Mouse (Mus musculus): Measurements from ENCODE around the gene Pccb. TPM values are rescaled to one million over a fixed set of nuclear protein-coding genes. Genes with fewer than 3 reads are reported as not detected.

Gene Pccb
- total RNA-seq, 1 experiment from 2014 or later: 13.6 TPM

DNA sequence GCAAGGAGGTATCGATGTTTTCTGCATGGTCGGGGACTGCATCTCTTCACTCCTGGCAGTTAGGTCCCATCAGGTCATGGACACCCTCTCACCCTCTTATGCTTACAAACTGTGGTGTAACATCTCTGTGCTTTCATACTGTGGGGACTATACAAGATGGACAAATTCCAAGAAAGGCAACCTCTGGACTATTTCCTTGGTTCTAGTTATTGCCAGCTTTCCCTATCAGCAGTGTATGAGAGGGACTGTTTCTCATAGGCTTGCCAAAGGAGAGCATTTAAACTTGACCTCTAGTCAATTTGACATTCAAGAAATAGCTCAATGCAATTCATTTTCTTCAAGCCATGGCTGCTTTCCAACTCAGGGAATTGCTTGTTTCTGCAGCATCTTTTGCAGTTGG, 43.4 kb downstream of the Pccb start:
- no peak for ATAC-seq (replicated peaks; ENCODE audit: low read depth, poor library complexity, severe bottlenecking)

- no peak for ATAC-seq (replicated peaks; ENCODE audit: low read depth, poor library complexity, severe bottlenecking)
These were observed 44.1 kb downstream of the Pccb start for GRCm38 (mm10) chr9:100990609-100991008.

- no peak for ATAC-seq (replicated peaks; ENCODE audit: low read depth, poor library complexity, severe bottlenecking)
These were observed 46.8 kb downstream of the Pccb start for GRCm38 (mm10) chr9:100987850-100988249.

- ATAC-seq (replicated peaks; ENCODE audit: low read depth, poor library complexity, severe bottlenecking): no peak
These were observed 47.7 kb downstream of the Pccb start for GRCm38 (mm10) chr9:100987006-100987405.

DNA sequence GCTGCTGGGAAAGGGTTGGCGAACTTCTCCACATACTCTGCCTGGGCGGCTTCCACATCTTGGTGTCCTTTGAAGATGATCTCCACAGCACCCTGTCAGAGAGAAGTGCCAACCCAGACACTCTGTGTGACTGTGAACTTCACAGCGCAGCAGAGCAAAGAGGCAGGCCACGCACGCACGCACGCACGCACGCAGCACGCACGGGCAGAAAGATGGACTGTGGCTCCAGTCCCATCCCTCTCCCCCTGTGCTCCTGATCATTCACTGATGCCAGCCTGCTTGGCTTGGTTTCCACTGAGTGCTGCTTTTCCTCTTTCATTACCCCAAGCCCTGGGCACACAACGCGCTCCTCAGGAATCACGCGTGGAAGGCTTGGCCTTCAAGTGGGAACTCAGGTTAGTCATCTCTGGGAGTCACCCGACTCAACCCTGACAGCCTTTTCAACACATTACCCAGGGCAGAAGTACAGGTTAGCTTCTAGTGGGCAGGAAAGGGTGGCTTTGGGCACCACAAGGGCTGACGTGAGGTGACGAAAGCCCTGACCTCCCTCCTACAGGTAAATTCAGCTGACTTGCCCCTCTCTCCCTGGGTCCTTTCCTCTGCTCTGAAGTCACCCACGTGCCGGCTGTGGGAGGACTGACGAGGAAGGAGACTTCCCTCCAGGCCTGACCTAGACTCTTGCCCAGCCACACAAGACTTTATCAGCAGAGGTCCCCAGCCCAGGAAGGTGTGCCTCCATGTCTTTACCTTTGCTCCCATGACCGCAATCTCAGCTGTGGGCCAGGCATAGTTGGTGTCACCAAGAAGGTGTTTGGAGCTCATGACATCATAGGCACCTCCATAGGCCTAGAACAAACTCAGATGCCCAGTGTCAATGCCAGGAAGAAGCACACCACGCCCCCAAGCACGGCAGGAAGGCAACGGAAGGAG, 50.1 kb downstream of the Pccb start:
- ATAC-seq (replicated peaks; ENCODE audit: low read depth, poor library complexity, severe bottlenecking): no peak

GRCm38 (mm10) chr9:100982786-100983185, 51.9 kb downstream of the Pccb start:
- no peak for ATAC-seq (replicated peaks; ENCODE audit: low read depth, poor library complexity, severe bottlenecking)

- ATAC-seq (replicated peaks; ENCODE audit: low read depth, poor library complexity, severe bottlenecking): no peak
These were observed 55.4 kb downstream of the Pccb start for GRCm38 (mm10) chr9:100979260-100979659.

GRCm38 (mm10) chr9:100978666-100979065, 56.0 kb downstream of the Pccb start:
- ATAC-seq (replicated peaks; ENCODE audit: low read depth, poor library complexity, severe bottlenecking): no peak

- no peak for ATAC-seq (replicated peaks; ENCODE audit: low read depth, poor library complexity, severe bottlenecking)
These were observed 65.2 kb downstream of the Pccb start for GRCm38 (mm10) chr9:100969461-100969860.

DNA sequence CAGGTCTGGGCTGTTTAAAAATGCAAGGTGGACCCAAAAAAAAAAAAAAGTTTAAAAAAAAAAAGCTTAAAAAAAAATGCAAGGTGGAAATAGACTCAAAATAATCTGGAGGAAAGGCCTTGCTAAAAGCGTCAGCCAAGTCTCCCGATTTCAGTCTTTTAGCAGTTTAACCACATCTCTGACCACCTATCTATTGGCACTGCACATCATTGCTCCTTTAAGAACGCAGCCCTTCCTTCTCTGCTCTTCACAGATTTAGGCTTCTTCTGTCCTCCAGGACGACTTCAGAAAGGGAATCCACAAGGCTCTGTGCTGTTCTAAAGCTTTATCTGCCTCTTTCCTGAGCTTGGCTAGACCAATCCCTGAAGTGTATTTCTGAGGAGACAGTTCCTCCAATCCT, 70.6 kb downstream of the Pccb start:
- no peak for ATAC-seq (replicated peaks; ENCODE audit: low read depth, poor library complexity, severe bottlenecking)

GRCm38 (mm10) chr9:100963428-100963912, 71.2 kb downstream of the Pccb start:
- no peak for ATAC-seq (replicated peaks; ENCODE audit: low read depth, poor library complexity, severe bottlenecking)

GRCm38 (mm10) chr9:100962903-100963427, 71.7 kb downstream of the Pccb start:
- no peak for ATAC-seq (replicated peaks; ENCODE audit: low read depth, poor library complexity, severe bottlenecking)

GRCm38 (mm10) chr9:100951481-100951880, 83.2 kb downstream of the Pccb start:
- ATAC-seq (replicated peaks; ENCODE audit: low read depth, poor library complexity, severe bottlenecking): peak; percentile 54; the same call in 1 of the 2 replicates

GRCm38 (mm10) chr9:100944677-100945365, 89.9 kb downstream of the Pccb start:
- no peak for ATAC-seq (replicated peaks; ENCODE audit: low read depth, poor library complexity, severe bottlenecking)

DNA sequence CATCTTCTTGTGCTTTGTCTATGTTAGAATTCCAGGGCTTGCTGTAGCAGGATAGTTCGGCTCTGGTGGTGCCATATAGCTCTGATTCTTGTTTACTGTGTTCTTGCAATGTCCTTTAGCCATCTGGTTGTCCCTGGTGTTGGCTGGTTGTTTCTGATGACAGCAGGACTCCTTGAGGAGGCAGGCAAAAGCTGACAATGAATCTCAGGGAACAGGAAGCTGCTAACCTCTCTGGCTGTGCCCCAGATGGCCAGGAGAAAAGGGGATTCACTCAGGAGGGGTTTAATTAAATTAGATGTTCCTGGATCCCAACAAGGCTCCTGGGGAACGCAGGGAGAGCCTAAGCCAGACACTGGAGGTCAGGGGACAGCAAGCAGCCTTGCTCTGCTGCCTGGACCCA, 92.7 kb downstream of the Pccb start:
- ATAC-seq (replicated peaks; ENCODE audit: low read depth, poor library complexity, severe bottlenecking): no peak

Other genes with a start within 250 kb of the Pccb start
- gene Msl2, start 39.2 kb upstream of the Pccb start, total RNA-seq (2017): 55.4 and 75.5 TPM in 2 replicates
- gene Ppp2r3a, start 216.9 kb upstream of the Pccb start, total RNA-seq (2017): 19.7 and 24.0 TPM in 2 replicates